Comparison of ENCODE assay signal across 9 mouse cellular contexts in genomic region chr7:121939729-121940128, GRCm38 (mm10). TPM values are rescaled to one million over a fixed set of nuclear protein-coding genes. Genes with fewer than 3 reads are reported as not detected.
A peak's percentile ranks its signal among the peaks of the same experiment; 100 is the strongest.
DNase-seq lines count a peak whose midpoint lies in the region; ATAC-seq lines count a peak whose summit lies in the region.
"Had no signal": no experiment of that assay in that cellular context is flagged by ENCODE, and none has a peak within 500 bp of the region (broad histone marks: within the 10 kb centered on the region; RNA-seq: fewer than 3 reads in every experiment).

No protein-coding gene starts in this region.

- no peaks in the 10 kb centered on the region for H3K9me3 ChIP-seq in heart, embryonic 16.5 days (replicated peaks; ENCODE audit: control insufficient read depth, low read length)

- no peak overlapping the region for H3K4me3 ChIP-seq in heart, embryonic 16.5 days (ENCODE audit: low read length)
- H3K4me3 ChIP-seq: myocyte had no signal

- no peak for DNase-seq in heart, postnatal 36 days
- DNase-seq in cerebellum, adult 11 months = peak; percentile 86
- DNase-seq in frontal cortex, postnatal 25 days (ENCODE audit: low spot score in 2 of 2) = peak; percentile 34 to 53
- peak; percentile 59 to 75 for DNase-seq in left cerebral cortex, postnatal 10 days (ENCODE audit: extremely low spot score in 1 of 2, low spot score in 2 of 2)
- peak; percentile 77 for DNase-seq in retina, postnatal 7 days (ENCODE audit: low read depth, low spot score)
- DNase-seq in spleen, postnatal 10 days (ENCODE audit: low spot score in 2 of 2) = no peak
- no peak for DNase-seq in lung, postnatal 14 days

- H3K36me3 ChIP-seq in heart, embryonic 16.5 days (ENCODE audit: control insufficient read depth, insufficient read depth) = peaks cover 6% of the 10 kb centered on the region; the same call in 1 of the 2 replicates

- no peaks in the 10 kb centered on the region for H3K27me3 ChIP-seq in heart, embryonic 16.5 days (ENCODE audit: control insufficient read depth, insufficient read depth, low read length)

- no peak overlapping the region for H3K9ac ChIP-seq in heart, embryonic 16.5 days (ENCODE audit: low read length)

- H3K4me2 ChIP-seq in heart, embryonic 16.5 days (ENCODE audit: low read depth, low read length) = no peak overlapping the region

- intact Hi-C loops in heart, postnatal 36 days (cut with DNase I) = no loop called here
- intact Hi-C loops in left cerebral cortex, postnatal 10 days (cut with DNase I) = no loop called here

- WGBS in heart, embryonic 16.5 days = 40% methylated on average over 4 of the region's 4 CpGs

- ATAC-seq in heart, embryonic 16.5 days (replicated peaks; ENCODE audit: extremely low read depth, insufficient read depth, low FRiP score) = 0 out of 2 replicates have a peak, but pooled peaks have one; percentile 25

- H3K27ac ChIP-seq in heart, embryonic 16.5 days (ENCODE audit: low read length) = no peak overlapping the region

- H3K4me1 ChIP-seq in heart, embryonic 16.5 days (ENCODE audit: control insufficient read depth, insufficient read depth, low read length) = peaks cover 20% of the 10 kb centered on the region

RNA-seq across cellular contexts. Expression of gene Cog7, which starts 41.8 kb away (rescaled TPM):
- polyA plus RNA-seq in heart, embryonic 16.5 days (2015; fragmentation: Nextera tagmentation; extraction: Ambion mirVana) = 17.9 and 19.9 TPM in 2 replicates
- 10 to 100 TPM; 17.2 to 17.5 TPM for total RNA-seq in heart, postnatal 36 days (2021)
- 10 to 100 TPM; 35.2 to 36.5 TPM for total RNA-seq in left cerebral cortex, postnatal 10 days (2021)

Comparison
In these comparisons a context has a peak if more than half of its experiments do, and no peak if none do; other contexts are left out.
1. DNase-seq: peak in cerebellum, adult 11 months (single experiment), frontal cortex, postnatal 25 days (2 of 2), left cerebral cortex, postnatal 10 days (2 of 2) and retina, postnatal 7 days (single experiment); none in heart, postnatal 36 days (0 of 2), spleen, postnatal 10 days (0 of 2) and lung, postnatal 14 days (single experiment).